Mouse (Mus musculus): ENCODE data around the gene C2cd2l.
"Not testable (repeated sequence)": the region's sequence is repeated elsewhere in the genome, so short reads cannot be mapped to it uniquely, and the experiment has no call there.

Gene C2cd2l

DNA sequence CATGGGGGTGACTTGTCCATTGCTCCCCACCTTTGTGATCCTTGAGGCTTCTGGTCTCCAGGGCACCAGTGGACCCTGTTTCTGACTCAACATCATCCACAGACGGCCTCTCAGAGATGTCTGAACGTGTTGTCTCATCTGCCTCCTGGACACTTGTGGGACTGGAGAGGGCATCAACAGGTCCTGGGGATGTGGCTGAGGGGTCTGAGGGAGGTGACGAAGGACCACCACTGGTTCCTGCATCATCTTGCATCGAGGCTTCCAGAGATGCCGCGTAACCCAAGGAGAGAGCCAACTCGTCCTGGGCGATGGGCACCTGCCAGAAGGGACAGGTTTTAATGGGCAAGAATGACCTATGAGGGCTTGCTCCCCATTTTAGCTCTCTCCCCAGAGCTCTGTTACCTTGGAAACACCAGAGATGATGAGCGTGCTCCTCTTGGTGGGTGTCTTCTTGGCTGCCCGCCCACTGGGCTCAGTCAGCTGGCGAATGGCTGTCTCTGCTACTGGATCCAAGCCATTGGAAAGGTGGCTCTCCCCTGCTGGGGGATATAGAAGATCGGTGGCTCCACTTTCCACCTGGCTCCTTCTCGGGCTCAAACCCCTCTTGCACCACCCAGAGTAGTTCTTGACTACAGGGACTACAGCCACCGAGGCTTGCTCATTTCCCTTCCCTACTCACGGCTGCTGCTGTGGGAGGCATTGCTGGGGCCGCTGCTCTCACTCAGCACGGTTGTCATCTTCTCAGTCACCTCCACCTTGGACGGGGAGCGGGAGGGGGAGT lies 6.4 kb downstream of the C2cd2l start:
- TF ChIP-seq POU5F1 (IDR thresholded peaks at IDR 0.05; ENCODE audit: borderline replicate concordance, low read length) = no peak
- TF ChIP-seq CTCF (conservative IDR thresholded peaks at IDR 0.05; ENCODE audit: low read length) = no peak
- no peak for TF ChIP-seq NANOG (IDR thresholded peaks at IDR 0.05; ENCODE audit: borderline replicate concordance, low read length)
- H3K4me3 ChIP-seq (replicated peaks; ENCODE audit: low read length) = no peak overlapping the region

DNA sequence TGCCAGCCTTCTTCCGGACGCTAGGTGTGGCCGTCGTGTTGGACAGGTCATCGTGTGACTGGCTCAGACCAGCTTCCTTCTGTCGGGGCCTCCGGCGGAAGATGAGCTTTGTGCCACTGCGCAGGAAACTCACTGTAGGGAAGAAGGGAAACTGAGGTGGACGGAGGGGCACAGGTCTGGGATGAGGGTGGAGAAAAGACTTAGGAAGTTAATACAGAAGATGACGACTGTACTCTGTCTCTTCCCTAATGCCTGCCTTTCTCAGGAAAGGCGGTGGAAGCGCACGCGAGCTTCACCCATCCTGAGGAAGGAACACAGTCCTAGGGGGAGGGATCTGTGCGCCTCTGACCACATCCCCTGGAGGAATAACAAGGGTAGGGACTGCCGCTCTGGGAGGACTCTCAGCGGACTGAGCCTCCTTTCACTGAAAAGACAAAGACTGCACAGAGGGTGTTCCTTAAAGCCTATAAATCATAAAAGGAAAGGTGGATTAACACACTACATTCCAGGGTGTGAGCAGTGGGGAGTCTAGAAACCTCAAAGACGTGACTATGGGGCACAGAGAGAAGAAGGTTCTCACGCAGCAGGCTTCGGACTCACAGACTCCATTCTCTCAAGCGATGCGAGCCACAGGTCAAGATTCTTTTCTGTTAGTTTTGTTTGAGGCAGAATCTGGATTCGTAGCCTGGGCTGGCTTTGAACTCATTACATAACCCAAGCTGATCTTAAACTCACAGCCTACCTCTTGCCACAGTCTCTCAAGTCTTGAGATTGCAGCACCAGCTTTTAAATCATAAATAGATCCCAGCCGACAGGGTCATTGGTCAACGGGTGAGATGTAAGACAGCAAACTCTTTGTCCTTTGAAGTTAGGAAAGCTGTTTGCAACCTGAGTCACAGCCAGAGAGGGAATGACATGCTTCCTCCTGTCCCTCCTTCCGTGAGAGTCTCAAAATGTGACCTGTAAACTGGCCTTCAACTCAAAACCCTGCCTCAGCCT lies 8.7 kb downstream of the C2cd2l start:
- Histone ChIP-seq H3K36me3 (ENCODE audit: insufficient read depth, low read length) (peaks cover 32% of the 10 kb centered on the region), H3K4me3 (replicated peaks; ENCODE audit: low read length) (peak overlapping the region; percentile 65), H3K4me1 (replicated peaks; ENCODE audit: low read depth, low read length) (peaks cover 62% of the 10 kb centered on the region), H3K27me3 (ENCODE audit: insufficient read depth, low read length) (peaks cover 58% of the 10 kb centered on the region), H3K9me3 (ENCODE audit: low read length) (no peaks in the 10 kb centered on the region)
- TF ChIP-seq NANOG (IDR thresholded peaks at IDR 0.05; ENCODE audit: borderline replicate concordance, low read length) (peak; percentile 86), POU5F1 (IDR thresholded peaks at IDR 0.05; ENCODE audit: borderline replicate concordance, low read length) (no peak), CTCF (conservative IDR thresholded peaks at IDR 0.05; ENCODE audit: low read length) (no peak)

More for the DNA sequence above, 6.4 kb downstream of the C2cd2l start:
- H3K9me3 ChIP-seq (ENCODE audit: low read length) = no peaks in the 10 kb centered on the region
- peaks cover 38% of the 10 kb centered on the region for H3K36me3 ChIP-seq (ENCODE audit: insufficient read depth, low read length)
- H3K27me3 ChIP-seq (ENCODE audit: insufficient read depth, low read length) = peaks cover 80% of the 10 kb centered on the region
- H3K4me1 ChIP-seq (replicated peaks; ENCODE audit: low read depth, low read length) = peaks cover 75% of the 10 kb centered on the region

DNA sequence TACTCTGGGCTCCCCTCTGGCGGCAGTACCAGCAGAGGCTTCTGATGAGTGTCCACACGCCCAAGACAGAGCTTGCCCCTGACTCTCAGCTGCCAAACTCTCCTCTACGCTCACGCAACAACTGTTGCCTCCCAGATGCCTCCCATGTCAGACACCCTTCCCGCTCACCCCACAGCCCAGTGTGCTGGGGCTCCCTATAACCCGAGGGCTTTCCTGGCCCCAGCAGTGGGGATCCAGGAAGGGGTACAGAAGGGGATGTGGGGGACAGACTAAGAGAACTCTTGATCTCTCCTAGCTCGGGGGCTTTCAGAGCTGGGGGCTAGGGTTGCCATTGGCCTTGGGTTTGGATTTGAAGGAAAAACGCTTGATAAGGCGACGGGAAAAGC lies 9.3 kb downstream of the C2cd2l start:
- Histone ChIP-seq H3K9me3 (ENCODE audit: low read length) (no peaks in the 10 kb centered on the region), H3K4me1 (replicated peaks; ENCODE audit: low read depth, low read length) (peaks cover 59% of the 10 kb centered on the region), H3K4me3 (replicated peaks; ENCODE audit: low read length) (peak overlapping the region; percentile 65), H3K27me3 (ENCODE audit: insufficient read depth, low read length) (peaks cover 52% of the 10 kb centered on the region), H3K36me3 (ENCODE audit: insufficient read depth, low read length) (peaks cover 25% of the 10 kb centered on the region)
- TF ChIP-seq POU5F1 (IDR thresholded peaks at IDR 0.05; ENCODE audit: borderline replicate concordance, low read length) (no peak), CTCF (conservative IDR thresholded peaks at IDR 0.05; ENCODE audit: low read length) (no peak), NANOG (IDR thresholded peaks at IDR 0.05; ENCODE audit: borderline replicate concordance, low read length) (no peak)

DNA sequence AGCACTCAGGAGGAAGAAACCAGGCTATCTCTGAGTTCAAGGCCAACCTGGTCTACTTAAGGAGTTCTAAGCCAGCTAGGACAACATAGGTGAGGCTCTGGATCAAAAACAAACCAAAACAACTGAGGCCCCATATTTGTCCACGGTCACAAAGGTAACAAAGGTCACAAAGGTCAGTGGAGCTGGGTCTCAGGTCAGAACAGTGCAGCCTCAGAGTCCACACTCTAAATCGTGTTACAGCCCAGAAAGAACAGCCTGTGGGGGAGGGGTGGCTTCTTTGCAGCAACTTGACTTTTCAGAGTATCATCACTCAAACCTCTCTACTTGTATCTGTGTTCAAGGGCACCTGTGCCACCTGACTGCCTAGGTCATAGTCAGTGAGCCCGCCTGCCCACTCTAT lies 10.3 kb downstream of the C2cd2l start:
- peaks cover 55% of the 10 kb centered on the region for H3K4me1 ChIP-seq (replicated peaks; ENCODE audit: low read depth, low read length)
- TF ChIP-seq POU5F1 (IDR thresholded peaks at IDR 0.05; ENCODE audit: borderline replicate concordance, low read length) (no peak), CTCF (conservative IDR thresholded peaks at IDR 0.05; ENCODE audit: low read length) (no peak), NANOG (IDR thresholded peaks at IDR 0.05; ENCODE audit: borderline replicate concordance, low read length) (no peak)
- no peaks in the 10 kb centered on the region for H3K9me3 ChIP-seq (ENCODE audit: low read length)
- peaks cover 42% of the 10 kb centered on the region for H3K27me3 ChIP-seq (ENCODE audit: insufficient read depth, low read length)
- no peak overlapping the region for H3K4me3 ChIP-seq (replicated peaks; ENCODE audit: low read length)
- peaks cover 15% of the 10 kb centered on the region for H3K36me3 ChIP-seq (ENCODE audit: insufficient read depth, low read length)

DNA sequence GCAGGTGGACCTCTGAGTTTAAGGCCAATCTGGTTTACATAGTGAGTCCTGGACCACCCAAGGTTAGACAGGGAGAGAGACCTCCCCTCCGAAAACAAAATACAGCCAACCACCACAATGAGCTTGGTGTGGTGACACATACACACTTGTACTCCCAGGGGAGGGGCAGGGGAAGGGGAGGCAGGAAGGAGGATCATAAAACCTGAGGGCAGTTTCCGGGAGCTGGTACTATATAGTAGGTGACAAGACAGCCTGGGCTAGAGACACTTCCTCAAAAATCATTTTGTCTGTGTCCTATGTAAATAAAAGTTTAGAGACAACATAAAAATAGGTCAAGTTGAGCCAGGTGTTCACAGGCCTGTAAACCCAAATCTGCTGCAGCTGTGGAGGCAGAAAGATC lies 12.8 kb downstream of the C2cd2l start:
- peaks cover 17% of the 10 kb centered on the region for H3K27me3 ChIP-seq (ENCODE audit: insufficient read depth, low read length)
- peaks cover 65% of the 10 kb centered on the region for H3K4me1 ChIP-seq (replicated peaks; ENCODE audit: low read depth, low read length)
- no peak overlapping the region for H3K4me3 ChIP-seq (replicated peaks; ENCODE audit: low read length)
- peaks cover 17% of the 10 kb centered on the region for H3K36me3 ChIP-seq (ENCODE audit: insufficient read depth, low read length)
- TF ChIP-seq CTCF (conservative IDR thresholded peaks at IDR 0.05; ENCODE audit: low read length) = no peak
- TF ChIP-seq POU5F1 (IDR thresholded peaks at IDR 0.05; ENCODE audit: borderline replicate concordance, low read length) = no peak
- TF ChIP-seq NANOG (IDR thresholded peaks at IDR 0.05; ENCODE audit: borderline replicate concordance, low read length) = no peak
- H3K9me3 ChIP-seq (ENCODE audit: low read length) = no peaks in the 10 kb centered on the region

DNA sequence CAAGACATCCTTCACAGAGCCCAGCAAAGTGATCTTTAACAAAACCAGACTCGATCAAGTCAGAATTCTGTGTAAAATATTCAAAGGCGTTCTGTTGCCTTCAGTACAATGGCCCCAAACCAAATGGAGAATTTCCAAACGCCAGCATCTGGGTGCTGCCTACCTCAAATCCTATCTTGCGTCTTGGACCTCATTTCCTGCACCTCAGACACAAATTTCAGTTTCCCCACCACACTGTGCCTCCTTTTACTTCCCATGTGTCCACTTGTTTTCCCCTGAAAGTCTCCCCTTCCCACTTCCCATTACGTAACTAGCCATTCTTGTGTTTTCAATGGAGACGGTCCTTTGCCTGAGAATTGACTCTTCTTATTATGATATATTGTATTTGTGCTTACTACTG lies 13.6 kb downstream of the C2cd2l start:
- Histone ChIP-seq H3K36me3 (ENCODE audit: insufficient read depth, low read length) (peaks cover 24% of the 10 kb centered on the region), H3K4me1 (replicated peaks; ENCODE audit: low read depth, low read length) (peaks cover 61% of the 10 kb centered on the region), H3K4me3 (replicated peaks; ENCODE audit: low read length) (no peak overlapping the region), H3K9me3 (ENCODE audit: low read length) (no peaks in the 10 kb centered on the region), H3K27me3 (ENCODE audit: insufficient read depth, low read length) (peaks cover 12% of the 10 kb centered on the region)
- TF ChIP-seq NANOG (IDR thresholded peaks at IDR 0.05; ENCODE audit: borderline replicate concordance, low read length) (no peak), CTCF (conservative IDR thresholded peaks at IDR 0.05; ENCODE audit: low read length) (no peak), POU5F1 (IDR thresholded peaks at IDR 0.05; ENCODE audit: borderline replicate concordance, low read length) (no peak)

DNA sequence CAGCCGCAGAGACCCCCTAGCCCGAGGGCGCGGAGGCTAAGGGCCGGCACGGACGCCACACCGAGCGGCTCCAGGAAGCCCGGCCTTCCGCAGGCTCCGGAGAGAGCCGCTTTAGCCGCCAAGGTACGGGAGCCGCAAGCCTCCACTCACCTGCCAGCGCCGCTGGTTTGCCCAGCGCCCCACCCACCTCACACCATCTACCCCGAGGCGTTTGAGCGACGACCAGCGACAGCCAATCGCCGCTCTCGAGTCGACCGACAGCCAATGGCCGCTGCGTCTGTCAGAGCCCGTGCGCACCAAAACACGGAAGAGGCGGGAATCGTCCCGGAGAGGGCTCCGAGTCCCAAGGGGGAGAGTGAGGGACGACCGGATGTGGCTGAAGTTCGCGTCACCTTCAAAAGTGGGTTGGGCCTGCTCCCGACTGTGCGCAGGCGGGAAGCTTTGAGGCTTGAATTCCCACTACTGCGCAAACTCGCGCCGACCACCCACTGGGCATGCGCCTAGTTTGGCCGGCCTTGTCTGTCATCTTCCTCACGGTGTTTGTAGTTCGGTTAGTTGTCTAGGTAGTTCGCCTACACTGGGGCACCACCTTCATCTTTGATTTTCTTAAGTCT lies 14.5 kb downstream of the C2cd2l start, which contains the start of gene Hinfp:
Gene Hinfp (minus strand): TSS at position 206 of the 614 bp plus-strand sequence.
- H3K4me1 ChIP-seq (replicated peaks; ENCODE audit: low read depth, low read length) = peaks cover 56% of the 10 kb centered on the region
- H3K36me3 ChIP-seq (ENCODE audit: insufficient read depth, low read length) = peaks cover 32% of the 10 kb centered on the region
- H3K9me3 ChIP-seq (ENCODE audit: low read length) = no peaks in the 10 kb centered on the region
- no peak for TF ChIP-seq NANOG (IDR thresholded peaks at IDR 0.05; ENCODE audit: borderline replicate concordance, low read length)
- TF ChIP-seq CTCF (conservative IDR thresholded peaks at IDR 0.05; ENCODE audit: low read length) = no peak
- TF ChIP-seq POU5F1 (IDR thresholded peaks at IDR 0.05; ENCODE audit: borderline replicate concordance, low read length) = no peak
- H3K4me3 ChIP-seq (replicated peaks; ENCODE audit: low read length) = peak within 1 kb of the TSS; percentile 99
- peaks cover 8% of the 10 kb centered on the region for H3K27me3 ChIP-seq (ENCODE audit: insufficient read depth, low read length)

DNA sequence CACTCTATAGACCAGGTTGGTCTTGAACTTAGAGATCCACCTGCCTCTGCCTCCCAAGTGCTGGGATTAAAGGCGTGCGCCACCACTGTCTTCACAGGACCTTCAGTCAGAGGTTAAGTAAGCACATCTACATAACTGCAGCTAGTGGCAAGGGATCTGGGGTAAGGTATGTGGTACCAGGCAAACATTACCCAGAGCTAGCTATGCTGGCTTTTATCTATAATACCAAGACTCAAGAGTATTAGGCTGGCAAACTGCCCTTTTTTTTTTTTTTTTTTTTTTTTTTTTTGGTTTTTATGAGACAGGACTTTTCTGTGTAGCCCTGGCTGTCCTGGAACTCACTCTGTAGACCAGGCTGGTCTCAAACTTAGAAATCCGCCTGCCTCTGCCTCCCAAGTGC lies 20.1 kb downstream of the C2cd2l start:
- Histone ChIP-seq H3K4me1 (replicated peaks; ENCODE audit: low read depth, low read length) (peaks cover 33% of the 10 kb centered on the region), H3K36me3 (ENCODE audit: insufficient read depth, low read length) (peaks cover 86% of the 10 kb centered on the region)
- not testable (repeated sequence) for H3K4me3 ChIP-seq (replicated peaks; ENCODE audit: low read length); H3K27me3 ChIP-seq (ENCODE audit: insufficient read depth, low read length); H3K9me3 ChIP-seq (ENCODE audit: low read length)
